Mouse (Mus musculus): ENCODE measurements around the gene Akap5. TPM values are rescaled to one million over a fixed set of nuclear protein-coding genes. Genes with fewer than 3 reads are reported as not detected.

The Akap5 gene
- polyA plus RNA-seq, 1 experiment from 2014 or later: 2.0 TPM

DNA sequence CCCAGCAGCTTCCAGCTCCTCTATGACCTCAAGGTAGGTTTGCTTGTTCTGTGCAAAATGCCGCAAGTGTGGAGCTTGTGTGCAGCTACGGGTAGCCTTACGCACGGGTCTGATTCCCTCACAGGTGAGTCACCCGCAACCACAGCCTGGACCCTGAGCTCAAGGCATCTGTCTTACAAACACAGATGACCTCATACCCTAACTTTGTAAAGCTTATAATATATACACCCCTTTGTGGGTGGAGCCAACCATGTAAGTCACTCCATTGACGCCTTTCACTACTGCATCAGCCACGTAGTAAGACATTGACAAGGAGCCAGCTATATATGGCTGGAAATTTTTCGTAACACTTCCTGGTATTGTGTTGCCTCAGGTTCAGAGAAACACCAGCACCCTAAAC, 12.7 kb upstream of the Akap5 start:
- DNase-seq (ENCODE audit: low spot score): no peak
- Histone ChIP-seq H3K9ac (replicated peaks; ENCODE audit: low read length) (no peak overlapping the region), H3K4me1 (ENCODE audit: control insufficient read depth, insufficient read depth, low read length) (no peaks in the 10 kb centered on the region), H3K4me3 (ENCODE audit: low read depth, low read length) (no peak overlapping the region), H3K9me3 (replicated peaks; ENCODE audit: control insufficient read depth, low read length) (no peaks in the 10 kb centered on the region), H3K27me3 (ENCODE audit: control insufficient read depth, insufficient read depth, low read length) (no peaks in the 10 kb centered on the region), H3K27ac (replicated peaks; ENCODE audit: low read depth, low read length) (no peak overlapping the region), H3K36me3 (replicated peaks; ENCODE audit: control insufficient read depth, insufficient read depth, low read depth, low read length) (no peaks in the 10 kb centered on the region), H3K4me2 (ENCODE audit: low read depth, low read length) (no peak overlapping the region)
- 94% methylated on average over 8 of the region's 8 CpGs for WGBS
- no peak for ATAC-seq (replicated peaks; ENCODE audit: insufficient number of reproducible peaks, low FRiP score, low TSS enrichment, low read depth)

DNA sequence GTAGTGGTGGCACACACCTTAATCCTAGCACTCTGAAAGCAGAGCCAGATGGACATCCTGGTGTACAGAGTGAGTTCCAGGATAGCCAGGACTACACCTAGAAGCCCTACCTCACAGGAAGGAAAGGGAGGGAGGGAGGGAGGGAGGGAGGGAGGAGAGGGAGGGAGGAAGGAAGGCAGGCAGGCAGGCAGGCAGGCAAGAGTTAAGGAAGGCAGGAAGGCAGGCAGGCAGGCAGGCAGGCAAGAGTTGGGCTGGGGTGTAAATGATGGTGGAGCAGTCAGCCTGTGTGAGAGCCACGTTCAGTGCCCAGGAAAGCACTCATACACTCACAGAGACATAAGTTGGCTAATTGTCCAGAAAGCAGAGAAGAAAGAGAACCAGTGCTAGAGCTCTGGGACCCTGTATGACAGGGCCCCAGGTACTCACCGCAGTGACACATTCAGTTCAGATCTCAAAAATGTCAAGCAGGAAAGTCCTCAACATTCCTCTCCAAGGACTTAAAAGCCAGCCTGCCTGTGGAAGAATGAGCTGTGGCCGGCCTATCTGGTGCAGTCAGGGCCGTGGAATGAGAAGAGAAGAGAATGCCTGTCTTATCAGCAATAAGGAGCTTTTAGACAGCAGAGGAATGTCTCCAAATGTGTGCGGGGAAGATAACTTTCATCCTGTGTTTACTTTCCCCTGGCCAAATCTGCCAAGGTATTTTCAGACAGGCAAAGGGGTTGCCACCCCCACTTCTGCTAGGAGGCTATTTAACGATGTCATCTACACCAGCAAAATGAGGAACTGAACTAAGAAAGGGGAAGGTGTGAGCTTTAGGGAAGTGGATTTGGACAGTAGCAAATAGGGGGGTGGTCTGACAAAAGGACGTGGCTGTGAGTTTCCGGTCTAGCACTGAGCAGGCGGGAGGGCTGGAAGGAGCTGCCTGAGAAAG, 6.1 kb upstream of the Akap5 start:
- no peaks in the 10 kb centered on the region for H3K9me3 ChIP-seq (replicated peaks; ENCODE audit: control insufficient read depth, low read length)
- H3K4me3 ChIP-seq (ENCODE audit: low read depth, low read length): no peak overlapping the region
- no peaks in the 10 kb centered on the region for H3K27me3 ChIP-seq (ENCODE audit: control insufficient read depth, insufficient read depth, low read length)
- H3K4me1 ChIP-seq (ENCODE audit: control insufficient read depth, insufficient read depth, low read length): no peaks in the 10 kb centered on the region
- no peaks in the 10 kb centered on the region for H3K36me3 ChIP-seq (replicated peaks; ENCODE audit: control insufficient read depth, insufficient read depth, low read depth, low read length)
- DNase-seq (ENCODE audit: low spot score) (no peak), ATAC-seq (replicated peaks; ENCODE audit: insufficient number of reproducible peaks, low FRiP score, low TSS enrichment, low read depth) (no peak)
- 79% methylated on average over 9 of the region's 9 CpGs for WGBS
- no peak overlapping the region for H3K9ac ChIP-seq (replicated peaks; ENCODE audit: low read length)
- H3K4me2 ChIP-seq (ENCODE audit: low read depth, low read length): no peak overlapping the region
- H3K27ac ChIP-seq (replicated peaks; ENCODE audit: low read depth, low read length): no peak overlapping the region

DNA sequence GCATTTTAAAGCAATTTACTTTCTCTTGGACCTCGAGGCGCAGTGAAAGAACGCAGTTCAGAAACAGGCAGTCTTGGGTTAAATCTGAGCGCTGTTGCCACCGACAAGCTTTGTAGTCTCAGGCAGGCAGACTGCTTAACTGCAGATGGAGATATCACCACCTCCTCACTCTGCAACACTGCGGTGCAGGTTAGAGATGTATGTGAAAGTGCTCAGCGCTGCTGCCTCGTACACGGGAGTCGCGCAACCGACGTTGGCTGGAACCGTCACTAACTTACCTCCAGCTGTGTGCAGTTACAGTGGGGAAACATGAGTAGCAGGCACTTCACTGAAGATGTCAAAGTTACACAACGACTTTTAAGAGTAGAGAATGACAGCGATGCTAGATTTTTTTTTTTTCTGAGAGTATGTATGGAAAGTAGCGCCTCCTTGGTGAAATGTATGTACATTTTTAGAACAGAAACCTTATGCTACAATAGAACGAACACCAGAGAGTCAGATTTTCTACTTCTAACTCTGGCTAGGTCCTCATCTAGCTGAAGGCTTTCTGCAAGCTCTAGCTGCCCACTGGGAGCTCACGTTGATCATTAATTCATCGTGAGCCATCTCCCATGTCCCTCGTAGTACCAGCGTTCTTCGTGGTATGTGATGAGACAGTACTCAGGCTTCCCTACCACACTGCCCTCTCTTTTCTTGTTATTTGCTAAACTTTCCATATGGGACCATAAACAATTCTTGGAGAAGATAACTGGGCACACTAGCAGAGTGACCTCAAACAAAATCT, 1.9 kb downstream of the Akap5 start:
- H3K4me2 ChIP-seq (ENCODE audit: low read depth, low read length): no peak overlapping the region
- no peak for DNase-seq (ENCODE audit: low spot score)
- WGBS: 92% methylated on average over 23 of the region's 23 CpGs
- H3K27me3 ChIP-seq (ENCODE audit: control insufficient read depth, insufficient read depth, low read length): no peaks in the 10 kb centered on the region
- H3K4me1 ChIP-seq (ENCODE audit: control insufficient read depth, insufficient read depth, low read length): no peaks in the 10 kb centered on the region
- H3K9me3 ChIP-seq (replicated peaks; ENCODE audit: control insufficient read depth, low read length): no peaks in the 10 kb centered on the region
- no peak overlapping the region for H3K27ac ChIP-seq (replicated peaks; ENCODE audit: low read depth, low read length)
- H3K4me3 ChIP-seq (ENCODE audit: low read depth, low read length): no peak overlapping the region
- no peak overlapping the region for H3K9ac ChIP-seq (replicated peaks; ENCODE audit: low read length)
- no peaks in the 10 kb centered on the region for H3K36me3 ChIP-seq (replicated peaks; ENCODE audit: control insufficient read depth, insufficient read depth, low read depth, low read length)
- ATAC-seq (replicated peaks; ENCODE audit: insufficient number of reproducible peaks, low FRiP score, low TSS enrichment, low read depth): no peak

DNA sequence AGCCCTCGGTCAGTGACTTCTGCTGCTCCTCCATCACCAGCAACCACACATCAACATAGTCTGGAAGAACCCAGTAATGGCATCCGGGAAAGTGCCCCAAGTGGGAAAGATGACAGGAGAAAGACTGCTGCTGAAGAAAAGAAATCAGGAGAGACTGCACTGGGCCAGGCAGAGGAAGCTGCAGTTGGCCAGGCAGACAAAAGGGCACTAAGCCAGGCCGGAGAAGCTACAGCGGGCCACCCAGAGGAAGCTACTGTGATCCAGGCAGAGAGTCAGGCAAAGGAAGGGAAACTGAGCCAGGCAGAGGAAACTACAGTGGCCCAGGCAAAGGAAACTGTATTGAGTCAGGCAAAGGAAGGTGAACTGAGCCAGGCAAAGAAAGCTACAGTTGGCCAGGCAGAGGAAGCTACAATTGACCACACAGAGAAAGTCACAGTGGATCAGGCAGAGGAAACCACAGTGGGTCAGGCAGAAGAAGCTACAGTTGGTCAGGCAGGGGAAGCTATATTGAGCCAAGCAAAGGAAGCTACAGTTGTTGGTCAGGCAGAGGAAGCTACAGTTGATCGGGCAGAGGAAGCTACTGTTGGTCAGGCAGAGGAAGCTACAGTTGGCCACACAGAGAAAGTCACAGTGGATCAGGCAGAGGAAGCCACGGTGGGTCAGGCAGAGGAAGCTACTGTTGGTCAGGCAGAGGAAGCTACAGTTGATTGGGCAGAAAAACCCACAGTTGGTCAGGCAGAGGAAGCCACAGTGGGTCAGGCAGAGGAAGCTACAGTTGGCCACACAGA, 4.1 kb downstream of the Akap5 start:
- H3K4me2 ChIP-seq (ENCODE audit: low read depth, low read length): no peak overlapping the region
- ATAC-seq (replicated peaks; ENCODE audit: insufficient number of reproducible peaks, low FRiP score, low TSS enrichment, low read depth) (no peak), DNase-seq (ENCODE audit: low spot score) (no peak)
- no peaks in the 10 kb centered on the region for H3K36me3 ChIP-seq (replicated peaks; ENCODE audit: control insufficient read depth, insufficient read depth, low read depth, low read length)
- no peak overlapping the region for H3K4me3 ChIP-seq (ENCODE audit: low read depth, low read length)
- H3K27me3 ChIP-seq (ENCODE audit: control insufficient read depth, insufficient read depth, low read length): no peaks in the 10 kb centered on the region
- no peaks in the 10 kb centered on the region for H3K9me3 ChIP-seq (replicated peaks; ENCODE audit: control insufficient read depth, low read length)
- no peaks in the 10 kb centered on the region for H3K4me1 ChIP-seq (ENCODE audit: control insufficient read depth, insufficient read depth, low read length)
- 90% methylated on average over 6 of the region's 6 CpGs for WGBS
- H3K9ac ChIP-seq (replicated peaks; ENCODE audit: low read length): no peak overlapping the region
- H3K27ac ChIP-seq (replicated peaks; ENCODE audit: low read depth, low read length): no peak overlapping the region

DNA sequence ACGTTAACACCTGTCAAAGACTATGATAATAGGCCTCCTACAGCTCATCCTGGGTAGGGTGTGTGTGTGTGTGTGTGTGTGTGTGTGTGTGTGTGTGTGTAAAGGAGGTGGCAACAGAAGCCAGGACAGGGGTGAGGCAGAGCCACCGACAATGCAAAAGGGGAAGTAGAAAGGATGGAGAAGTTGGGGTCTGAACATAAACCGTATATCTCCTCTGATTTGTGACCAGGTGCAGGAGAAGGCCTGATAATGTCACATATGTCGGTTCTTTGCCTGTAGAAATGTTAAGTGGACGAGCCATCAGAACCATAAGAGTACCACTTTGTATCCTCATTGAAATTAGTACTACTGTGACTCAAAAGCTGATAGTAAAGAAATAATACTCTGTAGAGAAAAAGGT, 9.0 kb downstream of the Akap5 start:
- H3K9ac ChIP-seq (replicated peaks; ENCODE audit: low read length): no peak overlapping the region
- no peak for ATAC-seq (replicated peaks; ENCODE audit: insufficient number of reproducible peaks, low FRiP score, low TSS enrichment, low read depth)
- no peak overlapping the region for H3K4me3 ChIP-seq (ENCODE audit: low read depth, low read length)
- no peaks in the 10 kb centered on the region for H3K4me1 ChIP-seq (ENCODE audit: control insufficient read depth, insufficient read depth, low read length)
- H3K36me3 ChIP-seq (replicated peaks; ENCODE audit: control insufficient read depth, insufficient read depth, low read depth, low read length): no peaks in the 10 kb centered on the region
- DNase-seq (ENCODE audit: low spot score): no peak
- H3K4me2 ChIP-seq (ENCODE audit: low read depth, low read length): no peak overlapping the region
- H3K9me3 ChIP-seq (replicated peaks; ENCODE audit: control insufficient read depth, low read length): no peaks in the 10 kb centered on the region
- no peaks in the 10 kb centered on the region for H3K27me3 ChIP-seq (ENCODE audit: control insufficient read depth, insufficient read depth, low read length)
- no peak overlapping the region for H3K27ac ChIP-seq (replicated peaks; ENCODE audit: low read depth, low read length)
- 91% methylated on average over 5 of the region's 5 CpGs for WGBS

DNA sequence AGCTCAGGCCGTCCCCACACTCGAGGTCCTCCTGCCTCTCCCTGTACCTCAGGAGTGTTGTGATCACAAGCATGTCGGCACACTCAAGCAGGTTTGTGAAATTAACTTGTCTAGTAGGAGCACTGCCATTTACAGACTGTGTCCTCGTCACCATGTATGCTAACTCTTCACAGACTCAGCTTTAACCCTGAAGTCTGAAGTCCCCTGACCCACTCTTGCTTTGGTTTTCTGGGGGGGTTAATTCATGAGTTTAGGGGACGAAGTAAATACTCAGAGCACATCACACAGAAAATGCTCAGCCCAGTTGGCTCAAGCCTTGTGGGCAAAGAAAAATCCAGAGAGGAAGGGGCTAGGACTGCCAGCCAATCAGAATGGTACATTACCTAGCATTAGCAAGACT, 10.9 kb downstream of the Akap5 start:
- Histone ChIP-seq H3K9ac (replicated peaks; ENCODE audit: low read length) (no peak overlapping the region), H3K9me3 (replicated peaks; ENCODE audit: control insufficient read depth, low read length) (no peaks in the 10 kb centered on the region), H3K4me3 (ENCODE audit: low read depth, low read length) (no peak overlapping the region), H3K27me3 (ENCODE audit: control insufficient read depth, insufficient read depth, low read length) (no peaks in the 10 kb centered on the region), H3K36me3 (replicated peaks; ENCODE audit: control insufficient read depth, insufficient read depth, low read depth, low read length) (no peaks in the 10 kb centered on the region), H3K4me1 (ENCODE audit: control insufficient read depth, insufficient read depth, low read length) (no peaks in the 10 kb centered on the region), H3K4me2 (ENCODE audit: low read depth, low read length) (no peak overlapping the region), H3K27ac (replicated peaks; ENCODE audit: low read depth, low read length) (no peak overlapping the region)
- ATAC-seq (replicated peaks; ENCODE audit: insufficient number of reproducible peaks, low FRiP score, low TSS enrichment, low read depth): no peak
- no peak for DNase-seq (ENCODE audit: low spot score)
- 82% methylated on average over 5 of the region's 5 CpGs for WGBS

DNA sequence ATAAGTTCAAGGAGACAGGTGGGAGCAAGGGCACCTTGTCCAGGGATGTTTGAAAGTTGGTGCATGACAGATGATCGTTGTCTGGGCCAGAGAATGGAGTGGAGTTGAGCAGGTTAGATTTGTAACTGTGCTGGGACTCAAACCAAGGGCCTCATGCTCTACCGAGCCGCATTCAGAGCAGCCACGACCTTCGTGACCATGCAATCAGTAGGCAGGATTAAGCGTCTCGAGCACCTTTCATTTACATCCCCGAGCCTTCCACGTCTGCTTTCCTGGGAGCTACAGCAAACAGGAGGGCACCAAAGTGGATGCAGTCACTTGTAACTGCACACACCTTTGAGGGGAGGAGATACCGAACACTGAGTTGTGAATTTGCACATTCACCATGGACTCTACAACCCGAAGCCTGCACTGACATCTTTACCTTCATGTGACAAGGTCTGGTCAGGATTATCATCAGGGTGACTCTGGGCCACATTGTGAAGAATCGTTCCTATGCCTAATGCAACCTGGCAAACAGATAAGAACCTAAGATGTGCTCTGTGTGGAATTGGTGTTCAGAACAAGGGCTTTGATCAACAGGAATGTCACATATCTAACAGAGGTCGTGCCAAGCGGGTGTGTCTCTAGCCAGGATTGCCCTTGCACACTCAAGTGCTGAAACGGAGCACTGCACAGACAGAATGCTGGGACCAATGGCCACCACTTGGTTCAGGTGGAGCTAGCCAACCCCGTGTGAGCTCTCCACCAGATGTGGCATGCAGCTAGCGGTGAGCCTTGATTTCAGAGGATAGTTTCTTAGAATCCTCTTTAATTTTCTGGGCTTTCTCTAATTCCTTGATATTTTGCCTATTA, 11.6 kb downstream of the Akap5 start:
- Histone ChIP-seq H3K4me3 (ENCODE audit: low read depth, low read length) (no peak overlapping the region), H3K9me3 (replicated peaks; ENCODE audit: control insufficient read depth, low read length) (no peaks in the 10 kb centered on the region), H3K27me3 (ENCODE audit: control insufficient read depth, insufficient read depth, low read length) (no peaks in the 10 kb centered on the region), H3K27ac (replicated peaks; ENCODE audit: low read depth, low read length) (no peak overlapping the region), H3K9ac (replicated peaks; ENCODE audit: low read length) (no peak overlapping the region), H3K4me1 (ENCODE audit: control insufficient read depth, insufficient read depth, low read length) (no peaks in the 10 kb centered on the region), H3K4me2 (ENCODE audit: low read depth, low read length) (no peak overlapping the region), H3K36me3 (replicated peaks; ENCODE audit: control insufficient read depth, insufficient read depth, low read depth, low read length) (no peaks in the 10 kb centered on the region)
- DNase-seq (ENCODE audit: low spot score) (no peak), ATAC-seq (replicated peaks; ENCODE audit: insufficient number of reproducible peaks, low FRiP score, low TSS enrichment, low read depth) (no peak)
- 80% methylated on average over 17 of the region's 17 CpGs for WGBS

Measured in embryonic facial prominence, embryonic 11.5 days (tissue).